Mouse (Mus musculus) lung, adult 18-20 months (tissue): ENCODE results near the gene Thsd4.
"Not testable (repeated sequence)": the region's sequence is repeated elsewhere in the genome, so short reads cannot be mapped to it uniquely, and the experiment has no call there.

Experiments used
- DNase-seq, 2 experiments: peaks; one replicate each; pipeline ENCODE4 v3.0.0; 2022; ENCODE audit warnings: mixed read lengths in 2 of 2

Thsd4 gene

DNA sequence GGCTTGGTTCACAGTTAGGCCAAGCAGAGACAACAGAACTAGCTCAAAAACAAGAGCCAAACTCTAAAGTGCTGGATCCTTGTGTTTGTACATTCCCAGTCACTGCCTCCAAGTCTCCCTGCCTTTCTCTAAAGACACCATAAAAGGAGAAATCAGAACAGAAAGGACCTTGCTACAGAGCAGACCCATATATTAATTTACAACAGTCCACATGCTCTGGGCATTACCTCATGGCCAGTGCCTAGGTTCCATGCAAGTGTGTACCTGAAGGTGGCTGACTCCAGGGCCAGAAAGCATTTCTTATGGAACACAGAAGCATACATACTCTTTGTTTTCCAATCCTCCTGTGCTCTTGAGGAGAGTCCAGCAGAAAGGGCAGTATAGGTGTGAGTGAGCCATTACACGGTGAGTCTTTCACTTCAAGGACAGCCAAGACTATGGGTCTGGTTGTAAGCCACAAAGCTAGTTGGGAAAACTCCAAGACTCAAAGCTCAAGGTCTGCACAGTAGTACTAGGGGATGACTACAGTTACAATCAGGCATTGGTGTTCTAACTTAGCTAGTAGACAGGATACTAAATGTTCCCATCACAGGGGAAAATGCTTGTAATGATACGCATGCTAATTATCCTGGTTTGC, 216.5 kb downstream of the Thsd4 start:
- DNase-seq, result no peak

DNA sequence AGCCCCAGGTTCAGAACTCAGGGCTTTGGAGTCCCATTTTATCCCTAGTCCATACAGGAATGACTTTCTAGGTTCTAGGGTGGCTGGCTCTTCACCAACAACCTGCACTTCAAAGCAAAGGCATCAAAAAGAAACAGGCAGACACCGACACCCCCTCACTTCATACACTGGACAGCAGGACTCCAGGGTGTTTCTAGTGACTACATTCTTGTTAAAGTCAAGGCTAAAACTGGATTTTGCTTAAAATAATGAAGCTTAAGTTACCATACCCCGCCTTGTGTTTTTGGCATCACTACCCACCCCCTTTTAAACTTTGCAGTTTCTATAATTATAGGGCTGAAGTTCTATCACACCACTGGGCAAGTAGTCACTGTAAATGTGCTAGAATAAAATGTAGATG, 225.6 kb downstream of the Thsd4 start:
- no peak for DNase-seq

DNA sequence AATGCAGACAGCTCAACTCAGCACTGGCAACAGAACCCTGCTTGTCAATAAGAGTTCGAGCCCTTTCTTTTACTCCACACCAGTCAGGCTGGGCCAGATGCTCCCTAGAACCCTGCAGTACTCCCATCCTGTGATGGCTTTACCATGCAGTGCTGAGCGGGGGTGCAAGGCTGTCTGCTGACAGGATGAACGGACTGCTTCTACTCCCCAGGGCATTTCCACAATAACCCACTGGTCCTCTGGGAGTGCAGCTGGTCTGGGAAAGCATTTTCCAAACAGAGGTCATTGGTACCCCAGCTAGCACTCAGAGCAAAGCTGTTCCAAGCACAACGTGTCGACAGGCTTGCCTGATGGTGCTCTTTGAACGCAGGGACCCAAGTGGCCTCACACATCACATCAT, 226.6 kb downstream of the Thsd4 start:
- DNase-seq, result no peak

DNA sequence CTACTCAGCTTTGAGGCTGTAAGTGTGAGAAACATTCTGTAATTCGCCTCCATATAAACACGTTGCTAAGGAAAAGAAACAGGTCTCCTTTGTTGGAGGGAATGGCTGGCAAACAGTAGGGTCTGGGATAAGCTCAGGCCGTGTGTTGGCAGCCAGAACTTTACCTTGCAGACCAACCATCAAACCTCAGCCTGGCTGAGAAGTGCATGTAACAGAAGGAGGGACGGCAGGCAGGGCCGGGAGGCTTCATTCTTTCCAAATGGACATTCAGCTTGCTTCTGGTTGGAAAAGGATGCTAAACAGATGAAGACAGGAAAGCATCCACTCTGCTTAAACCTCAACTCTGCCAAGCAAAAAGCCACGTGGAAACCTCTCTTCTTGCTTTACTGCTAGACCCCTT, 228.7 kb downstream of the Thsd4 start:
- DNase-seq, result no peak

DNA sequence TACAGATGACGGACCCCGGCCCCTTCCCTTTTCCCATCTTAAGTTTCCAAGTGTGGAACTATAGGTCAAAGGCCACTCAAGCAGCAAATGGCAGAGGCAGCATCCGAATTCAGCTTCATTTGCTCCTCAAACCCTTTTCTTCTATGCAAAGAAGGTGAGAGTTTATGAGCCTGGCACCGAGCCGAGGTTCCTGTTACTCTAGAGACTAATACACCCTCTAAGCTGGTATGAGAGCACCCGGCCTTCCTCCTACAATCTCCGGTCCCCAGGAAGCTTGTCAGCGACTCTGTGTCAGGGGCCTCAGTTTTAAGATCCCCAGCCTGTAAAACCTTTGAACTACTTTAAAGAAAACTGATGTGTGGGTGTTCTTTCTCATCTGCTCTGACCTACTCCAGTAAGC, 231.1 kb downstream of the Thsd4 start:
- DNase-seq, result no peak

DNA sequence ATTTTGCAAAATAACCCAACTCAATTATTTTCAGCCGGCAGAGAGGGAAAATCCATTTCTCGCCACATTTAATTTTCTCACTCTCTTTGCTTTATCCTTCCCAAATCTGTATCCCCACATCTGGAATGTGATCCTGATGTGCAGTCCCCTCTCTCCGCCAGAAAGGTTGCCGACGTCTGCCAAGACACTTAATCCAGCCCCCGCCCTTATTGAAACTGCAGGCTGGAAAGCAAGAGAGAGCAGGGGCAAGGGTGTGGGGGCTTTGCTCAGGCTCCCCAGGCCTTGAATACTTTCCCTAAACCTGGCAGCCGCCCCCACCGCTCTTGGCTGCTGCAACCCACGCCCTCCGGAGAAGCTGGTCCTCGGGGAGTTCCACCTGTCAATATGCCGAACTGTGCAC, 233.1 kb downstream of the Thsd4 start:
- no peak for DNase-seq

DNA sequence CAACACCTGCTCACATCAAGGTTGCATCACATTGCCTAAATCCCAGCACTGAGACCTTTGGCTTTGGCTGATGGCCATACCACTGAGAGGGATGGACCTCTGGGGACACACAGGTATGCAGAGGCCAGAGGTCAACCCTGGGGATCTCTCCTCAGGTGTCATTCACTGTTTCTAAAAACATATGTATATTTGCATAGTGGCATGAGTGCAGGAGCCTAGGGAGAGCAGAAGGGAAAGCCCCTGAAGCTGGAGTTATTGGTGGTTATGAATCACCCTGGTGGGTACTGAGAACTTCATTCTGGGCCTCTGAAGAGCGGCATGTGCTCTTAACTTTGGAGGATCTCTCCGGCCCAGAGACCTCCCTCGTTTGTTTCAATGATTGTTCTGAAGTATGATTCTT, 235.5 kb downstream of the Thsd4 start:
- no peak for DNase-seq

DNA sequence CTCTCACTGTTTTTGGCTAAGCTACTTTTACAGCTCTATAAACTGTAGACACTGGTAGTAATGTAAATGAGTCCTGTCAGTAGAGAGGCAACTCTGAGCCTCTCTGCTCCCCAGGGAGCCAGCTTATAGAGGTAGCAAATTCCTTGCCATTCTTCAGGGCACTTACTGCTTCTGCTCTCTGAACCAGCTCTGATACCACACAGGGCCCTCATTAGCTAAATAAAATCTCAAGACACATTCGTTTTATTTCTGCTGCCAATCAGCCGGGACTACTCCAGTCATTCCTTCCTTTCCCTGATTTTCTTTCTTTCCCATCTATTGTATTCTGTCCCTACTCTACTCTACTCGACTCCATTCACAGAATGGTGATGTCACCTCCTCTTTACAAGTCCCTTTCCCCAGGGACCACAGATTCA, 236.8 kb downstream of the Thsd4 start:
- no peak for DNase-seq

DNA sequence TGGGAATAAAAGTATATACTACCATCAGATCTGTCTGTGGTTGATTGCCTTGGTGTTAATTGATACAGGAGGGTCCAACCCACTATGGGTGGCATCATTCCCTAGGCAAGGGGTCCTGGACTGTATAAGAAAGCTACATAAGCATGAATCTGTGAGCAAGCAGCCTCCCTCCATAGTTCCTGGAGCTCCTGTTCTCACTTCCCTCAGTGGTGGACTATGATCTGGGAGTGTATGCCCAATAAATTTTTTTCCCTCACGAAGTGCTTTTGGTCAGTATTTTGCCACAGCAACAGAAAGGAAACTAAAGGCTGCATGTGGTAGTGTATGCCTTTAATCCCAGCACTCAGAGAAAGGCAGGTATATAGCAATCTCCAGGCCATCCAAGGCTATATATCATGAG, 237.5 kb downstream of the Thsd4 start:
- no peak for DNase-seq

DNA sequence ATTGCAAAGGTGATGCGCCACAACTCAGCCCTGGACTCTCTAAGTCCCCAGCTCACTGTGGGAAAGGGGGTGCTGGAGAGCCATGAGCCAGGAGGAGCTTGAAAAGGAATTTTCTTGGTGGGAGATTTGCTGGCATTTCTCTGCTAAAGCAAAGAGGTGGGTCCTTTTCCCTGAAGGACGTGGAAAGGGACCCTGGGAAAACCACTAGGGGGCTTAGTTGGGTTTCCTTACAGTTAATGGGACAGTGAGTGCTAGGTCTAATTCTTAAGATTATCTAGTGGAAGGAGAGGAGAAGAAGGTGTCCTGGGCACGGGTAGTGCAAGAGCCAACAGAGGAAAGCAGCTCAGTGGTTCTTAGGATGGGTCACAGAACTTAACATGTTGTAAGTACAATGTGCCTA, 238.3 kb downstream of the Thsd4 start:
- DNase-seq, result no peak

DNA sequence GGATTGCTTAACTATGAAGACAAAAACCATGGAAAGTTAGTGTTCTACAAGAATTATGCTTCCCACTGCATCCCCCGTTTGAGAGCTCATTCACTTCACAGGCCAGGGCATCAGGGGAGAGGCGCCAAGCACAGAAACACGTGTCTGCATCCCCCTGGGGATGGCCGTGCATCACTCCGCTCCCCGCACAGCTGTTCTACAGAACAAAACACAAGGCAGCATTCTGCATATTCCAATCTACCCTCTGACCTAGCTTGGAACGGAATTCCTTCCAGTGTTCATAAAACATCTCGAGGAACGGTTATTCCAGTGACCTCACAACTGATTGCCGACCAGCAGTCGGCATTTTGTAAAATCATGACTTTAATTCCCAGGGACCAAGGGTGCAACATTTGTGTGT, 240.6 kb downstream of the Thsd4 start:
- DNase-seq, result peak in 1 of 2 experiments; percentile 8

DNA sequence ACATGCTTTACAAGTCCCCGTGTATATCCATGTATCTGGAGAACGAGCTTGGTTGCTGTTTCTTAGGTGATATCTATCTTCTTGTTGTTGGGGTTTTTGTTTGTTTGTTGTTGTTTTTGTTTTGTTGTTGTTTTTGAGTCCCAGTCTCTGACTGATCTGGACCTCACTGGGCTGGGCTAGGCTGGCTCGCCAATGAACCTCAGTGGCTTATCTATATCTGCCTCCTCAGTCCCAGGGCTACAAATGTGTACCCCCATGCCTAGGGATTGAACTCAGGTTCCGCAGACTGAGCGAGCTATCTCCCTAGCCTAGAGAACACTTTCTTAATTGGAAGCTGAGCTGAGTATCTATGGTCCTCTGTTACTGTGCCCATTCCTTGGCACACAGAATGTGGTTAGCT, 241.1 kb downstream of the Thsd4 start:
- DNase-seq, result no peak

DNA sequence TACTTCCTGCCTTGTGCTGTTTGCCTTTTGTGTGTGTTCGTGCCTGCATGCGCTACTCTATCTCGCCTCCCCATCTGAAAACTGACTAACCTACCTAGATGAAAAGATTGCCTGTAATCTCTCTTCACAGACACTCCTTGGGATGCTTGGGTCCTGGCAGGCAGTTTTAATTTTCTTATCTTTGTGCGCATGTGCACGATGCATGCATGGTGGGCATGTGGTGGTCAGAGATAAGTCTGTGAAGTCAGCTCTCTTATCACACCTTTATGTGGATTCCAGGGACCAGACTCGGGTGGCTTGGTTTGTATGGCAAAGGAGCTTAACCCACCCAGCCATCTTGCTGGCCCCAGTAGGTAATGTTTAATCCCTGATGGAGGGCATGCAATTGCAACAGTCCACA, 242.3 kb downstream of the Thsd4 start:
- no peak for DNase-seq

DNA sequence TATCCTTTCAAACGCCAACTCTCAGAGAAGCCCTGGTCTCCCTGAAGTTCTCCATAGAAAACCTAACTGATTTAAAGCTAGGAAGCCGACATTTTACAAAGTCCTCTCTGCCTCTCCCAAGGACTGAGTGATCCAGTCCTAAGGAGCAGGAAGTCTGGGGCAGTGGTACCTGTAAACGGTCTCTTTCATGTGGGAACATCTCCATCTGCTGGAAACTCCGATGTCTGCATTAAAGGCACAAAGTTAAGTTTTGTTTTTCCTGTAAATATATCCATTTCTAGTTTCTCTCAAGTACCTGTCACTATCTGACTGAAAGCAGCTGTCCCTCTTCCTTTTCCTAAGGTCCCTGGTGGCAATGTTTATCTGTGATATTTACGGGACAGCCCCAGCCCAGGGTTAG, 245.5 kb downstream of the Thsd4 start:
- DNase-seq, result no peak

DNA sequence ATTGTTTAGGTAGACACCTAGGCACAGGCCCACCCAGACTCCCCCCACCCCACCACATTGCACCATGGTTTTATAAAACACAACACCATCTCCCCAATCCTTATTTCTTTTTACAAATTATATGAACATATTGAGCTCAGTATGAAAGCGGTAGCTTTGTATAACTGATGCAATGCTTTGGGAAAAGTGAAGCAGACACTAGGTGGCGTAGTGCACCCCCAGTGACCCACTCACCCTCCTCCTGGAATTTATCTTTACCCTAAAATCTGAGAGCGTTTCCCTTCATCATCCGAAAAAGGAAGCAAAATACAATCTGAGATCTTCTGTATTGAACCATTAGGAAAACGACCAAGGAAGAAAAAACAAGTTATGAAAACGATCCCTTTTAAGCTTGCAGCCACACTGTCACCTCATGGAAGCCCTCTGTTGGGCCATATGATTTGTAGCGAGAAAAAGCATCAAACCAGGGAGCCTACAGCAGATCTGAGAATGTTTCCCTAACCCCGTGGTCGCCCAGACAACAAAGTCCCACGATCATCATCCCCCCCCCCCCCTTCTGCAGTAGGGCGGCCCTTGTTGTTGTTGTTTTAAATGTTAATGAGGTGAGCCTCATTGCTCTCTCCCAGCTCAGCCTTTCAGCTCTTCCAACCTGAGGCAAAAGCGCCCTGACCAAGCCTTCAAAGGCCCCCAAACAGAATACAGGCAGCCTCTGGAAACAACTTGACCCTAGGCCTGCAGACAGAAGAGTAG, 246.3 kb downstream of the Thsd4 start:
- DNase-seq, result no peak

DNA sequence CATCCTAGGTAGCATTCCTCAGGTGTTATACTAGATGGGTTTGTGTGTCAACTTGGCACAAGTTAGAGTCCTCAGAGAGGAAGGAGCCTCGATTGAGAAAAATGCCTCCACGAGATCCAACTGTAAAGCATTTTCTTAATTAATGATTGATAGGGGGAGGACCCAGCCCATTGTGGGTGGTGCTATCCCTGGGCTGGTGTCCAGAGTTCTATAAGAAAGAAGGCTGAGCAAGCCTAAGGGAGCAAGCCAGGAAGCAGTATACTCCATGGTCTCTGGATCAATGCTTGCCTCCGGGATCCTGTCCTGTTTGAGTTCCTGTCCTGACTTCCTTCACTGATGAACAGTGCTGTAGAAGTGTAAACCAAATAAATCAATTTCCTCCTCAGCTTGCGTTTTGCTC, 247.3 kb downstream of the Thsd4 start:
- DNase-seq, result no peak

DNA sequence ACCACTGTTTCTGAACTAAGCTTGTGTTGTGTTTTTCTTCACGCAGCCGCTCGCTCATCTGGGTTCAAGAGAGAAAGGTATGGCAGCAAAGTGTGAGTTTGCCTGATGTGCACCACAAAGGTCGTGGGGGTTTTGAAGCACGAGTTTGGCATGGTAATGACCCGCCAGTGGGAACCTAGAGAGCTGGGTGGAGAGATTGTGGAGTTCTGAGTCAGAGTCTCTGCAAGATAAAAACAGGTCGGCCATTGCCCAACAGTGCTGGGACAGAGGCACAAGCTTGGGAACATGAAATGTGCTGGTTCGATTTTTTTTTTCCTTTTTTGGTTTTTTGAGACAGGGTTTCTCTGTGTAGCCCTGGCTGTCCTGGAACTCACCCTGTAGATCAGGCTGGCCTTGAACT, 249.5 kb downstream of the Thsd4 start:
- not testable (repeated sequence) for DNase-seq

DNA sequence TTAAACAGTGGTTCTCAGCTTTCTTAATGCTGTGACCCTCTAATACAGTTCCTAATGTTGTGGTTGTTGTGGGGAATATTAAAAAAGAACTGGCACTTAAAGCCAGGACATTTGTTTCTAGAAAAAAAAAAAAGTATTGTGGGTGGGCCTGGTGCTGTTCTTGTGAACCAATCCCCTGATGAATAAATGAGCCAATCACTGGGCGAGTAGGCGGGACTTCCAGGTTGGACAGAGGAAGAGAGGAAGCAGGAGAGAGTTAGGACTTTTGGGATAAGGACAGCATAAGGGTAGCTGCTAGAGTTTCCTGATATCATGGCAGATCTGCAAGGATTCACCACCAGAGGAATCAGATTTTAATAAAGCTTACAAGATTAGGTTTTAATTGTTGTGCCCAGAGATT, 249.9 kb downstream of the Thsd4 start:
- no peak for DNase-seq

DNA sequence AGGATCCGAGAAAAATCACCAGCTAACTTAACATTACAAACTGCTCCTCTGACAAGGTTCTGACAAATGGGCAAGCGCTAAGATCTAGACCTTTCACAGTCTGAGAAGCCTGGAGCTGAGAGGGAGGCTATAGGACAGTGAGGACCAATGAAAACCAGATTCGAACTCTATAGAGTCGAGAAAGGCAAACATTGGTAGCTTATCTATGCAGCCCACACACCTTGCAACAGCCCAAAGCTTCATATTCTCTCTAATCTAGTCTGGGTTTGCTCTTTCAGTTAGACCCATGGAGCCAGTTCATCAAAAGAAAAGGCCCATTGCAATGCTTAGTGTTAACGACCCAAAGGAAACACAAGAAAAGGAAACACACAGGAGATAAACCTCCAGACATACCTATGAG, 252.0 kb downstream of the Thsd4 start:
- no peak for DNase-seq

DNA sequence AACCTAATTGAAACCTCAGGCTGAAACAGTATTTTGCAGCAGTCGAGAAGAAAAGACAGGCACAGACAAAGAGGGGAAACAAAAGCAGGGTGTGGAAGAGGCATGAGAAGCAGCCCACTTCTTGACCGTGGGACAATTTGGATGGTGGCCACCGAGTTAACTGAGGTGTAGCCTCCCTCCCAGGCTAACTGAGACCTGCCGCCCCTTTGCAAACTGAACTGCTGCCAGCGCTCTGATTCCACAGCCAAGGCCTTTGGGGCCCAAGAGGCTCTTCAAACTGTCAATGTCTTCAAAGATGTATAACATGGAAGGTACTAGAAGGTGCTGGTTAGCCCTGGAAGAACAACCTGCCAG, 254.6 kb downstream of the Thsd4 start:
- DNase-seq, result no peak

DNA sequence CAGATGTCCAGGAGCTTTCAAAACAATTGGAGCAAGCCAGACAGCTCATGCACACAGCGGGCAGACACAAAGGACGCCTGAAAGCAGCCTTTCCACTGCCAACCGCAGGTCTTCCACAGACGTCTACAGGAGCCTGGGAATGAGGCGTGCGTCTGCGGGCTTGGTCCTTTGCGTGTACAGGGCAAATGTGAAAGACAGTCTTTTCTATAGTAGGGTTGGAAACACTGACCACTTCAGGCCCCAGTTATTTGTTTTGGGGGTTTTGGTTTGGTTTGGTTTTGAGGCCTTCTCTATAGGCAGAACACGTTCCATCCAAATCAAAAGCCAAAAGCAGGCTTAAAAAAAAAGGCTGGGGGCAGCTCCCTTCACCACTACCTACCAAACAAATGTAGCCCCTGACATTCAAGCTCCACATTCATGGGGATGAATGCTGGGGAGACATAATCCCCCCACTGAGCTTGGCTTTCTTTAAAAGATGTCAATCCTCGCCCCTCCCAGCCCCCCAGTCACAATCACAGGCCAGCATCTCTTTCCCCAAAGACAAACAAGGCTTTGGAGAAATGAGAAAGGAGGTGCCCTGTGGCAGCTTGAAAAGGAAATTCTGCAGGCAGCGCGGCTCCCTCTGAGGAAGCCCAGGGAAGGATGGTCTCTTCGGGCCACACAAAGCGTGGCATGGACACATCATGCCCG, 255.1 kb downstream of the Thsd4 start:
- no peak for DNase-seq

DNA sequence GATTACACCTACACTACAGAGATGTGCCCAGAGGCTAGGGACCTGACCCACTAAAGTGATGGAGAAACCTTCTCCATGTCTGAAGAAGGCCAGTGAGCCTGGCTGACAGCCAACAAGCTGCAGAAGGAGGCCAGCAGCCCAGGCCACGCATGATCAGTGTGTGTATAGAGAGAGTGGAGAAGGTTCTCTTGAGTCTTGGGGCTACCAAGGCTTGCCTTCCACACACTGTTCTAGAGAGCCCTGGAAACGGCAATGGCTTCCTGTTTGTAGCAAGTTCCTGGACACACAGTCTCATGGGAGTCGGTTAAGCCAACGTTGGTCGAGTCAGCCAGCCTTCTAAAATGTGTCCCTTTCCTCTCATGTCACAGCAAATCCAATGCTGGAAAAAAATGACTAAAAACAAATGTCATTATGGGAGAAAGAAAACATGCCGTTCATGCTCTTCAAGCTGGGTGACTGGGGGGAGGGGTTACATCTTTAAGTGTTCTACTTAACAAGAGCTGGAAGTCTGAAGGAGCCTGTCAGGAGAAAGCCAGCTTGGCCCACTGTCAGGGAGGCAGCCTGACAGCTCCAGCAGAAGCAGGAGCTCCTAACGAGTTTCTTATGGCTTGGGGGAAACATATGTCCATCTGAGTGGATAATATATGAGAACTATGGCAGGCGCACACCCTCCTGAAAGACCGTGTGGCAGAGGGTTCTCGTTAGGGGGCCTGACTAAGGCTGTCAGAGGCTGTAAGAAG, 257.1 kb downstream of the Thsd4 start:
- peak; percentile 24 to 34 for DNase-seq

DNA sequence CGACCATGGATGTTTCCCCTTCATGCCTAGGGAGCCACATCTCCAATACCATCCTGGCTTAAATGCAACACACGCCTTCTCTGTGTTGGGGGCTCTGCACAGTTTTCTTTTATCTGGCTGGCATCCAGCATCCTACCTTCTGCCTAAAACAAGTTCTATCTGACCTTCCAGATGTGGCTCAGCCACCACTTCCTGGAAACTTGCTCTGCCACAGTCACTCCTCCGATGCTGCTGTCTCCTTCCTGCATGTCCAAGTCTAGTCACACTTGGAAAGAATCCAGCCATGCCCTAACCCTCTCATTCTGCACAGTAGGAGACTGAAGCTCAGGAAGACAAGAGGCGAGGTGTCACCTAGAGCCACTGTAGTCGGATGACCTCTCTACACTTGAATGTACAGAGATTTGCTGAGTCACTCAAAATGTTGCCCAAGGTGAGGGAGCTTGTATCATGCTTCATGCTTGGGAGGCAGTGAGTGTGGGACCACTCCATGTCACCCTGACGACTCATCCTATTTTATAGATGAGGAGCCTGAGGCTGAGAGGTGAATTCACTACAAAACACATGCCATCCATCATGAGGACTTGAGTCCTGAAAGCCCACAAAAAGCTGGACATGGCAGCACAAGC, 259.2 kb downstream of the Thsd4 start:
- DNase-seq, result no peak
